Mouse (Mus musculus): ENCODE measurements at regions not wholly inside any gene's neighbourhood (a gene's known extent, or its start where the extent isn't known, plus 50 kb on each side); places are given as distances from the start of the nearest gene placed in this dataset.
A peak's percentile ranks its signal among the peaks of the same experiment; 100 is the strongest.

DNA sequence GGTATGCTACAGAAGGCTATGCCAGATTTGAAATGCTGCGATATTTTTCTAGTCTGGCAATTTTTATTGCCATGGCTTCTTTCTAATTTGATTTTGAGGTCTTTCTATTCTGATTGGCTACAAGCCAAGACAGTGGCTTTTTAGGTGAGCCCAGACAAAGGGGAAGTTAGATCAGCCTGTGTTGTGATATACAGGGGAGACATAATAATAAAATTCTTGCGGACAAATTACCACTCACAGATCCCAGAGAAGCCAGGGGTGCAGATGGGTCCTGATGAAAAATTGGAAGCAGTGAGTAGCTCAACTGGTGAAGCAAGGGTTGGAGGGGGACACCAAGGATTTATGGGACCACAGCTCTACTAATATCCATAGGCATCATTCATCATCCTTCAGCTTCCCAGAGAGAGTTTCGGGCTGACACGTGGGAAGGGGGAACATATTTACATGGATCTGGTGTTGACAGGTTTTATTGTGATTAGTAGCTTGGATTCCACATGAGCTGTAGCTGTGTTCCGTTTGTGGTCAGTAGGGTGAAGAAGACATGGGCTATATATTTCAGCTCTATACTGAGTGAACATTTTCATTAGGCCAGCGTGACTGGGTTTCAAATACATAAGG, 190.0 kb downstream of the Gm5447 start:
- no peak for DNase-seq (ENCODE audit: extremely low read depth, insufficient read length, low spot score)

DNA sequence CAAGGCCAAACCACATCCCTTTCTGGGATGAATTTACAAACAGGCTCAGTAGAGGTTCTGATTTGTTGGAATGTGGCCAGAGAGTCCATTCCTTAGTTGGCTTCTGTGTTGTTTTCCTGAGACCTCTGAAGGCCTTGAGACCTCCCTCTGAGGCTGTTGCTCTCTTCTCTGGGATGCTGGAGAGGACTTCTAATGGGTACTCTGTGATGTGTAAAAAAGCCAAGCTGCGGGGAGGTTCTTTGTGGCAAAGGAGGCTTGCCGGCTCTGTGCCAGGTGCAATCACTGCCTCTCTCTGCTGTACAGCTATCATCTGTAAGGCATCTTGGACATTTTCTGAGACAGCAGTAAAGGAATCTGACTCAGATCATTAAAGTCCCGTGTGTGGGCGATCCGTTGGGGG, 192.3 kb downstream of the Gm5447 start:
- no peak for DNase-seq (ENCODE audit: extremely low read depth, insufficient read length, low spot score)

DNA sequence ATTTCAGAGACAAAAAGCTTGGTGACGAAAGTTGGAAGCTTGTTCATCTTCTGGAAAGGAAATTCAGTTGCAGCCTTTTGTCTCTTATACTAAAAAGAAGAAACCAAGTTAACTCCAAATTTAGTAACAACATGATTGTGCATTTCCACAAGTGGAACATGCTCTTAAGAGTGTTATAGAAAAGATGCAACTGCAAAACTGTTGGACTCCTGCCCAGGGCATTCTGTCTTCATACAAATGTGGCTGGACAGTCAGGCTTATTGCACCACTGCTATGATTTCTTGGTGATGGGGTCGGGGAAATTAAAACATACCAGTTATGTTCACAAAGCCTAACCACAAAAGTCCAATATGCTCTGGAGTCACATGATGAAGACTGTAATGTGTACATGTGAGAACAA, 194.8 kb downstream of the Gm5447 start:
- no peak for DNase-seq (ENCODE audit: extremely low read depth, insufficient read length, low spot score)

DNA sequence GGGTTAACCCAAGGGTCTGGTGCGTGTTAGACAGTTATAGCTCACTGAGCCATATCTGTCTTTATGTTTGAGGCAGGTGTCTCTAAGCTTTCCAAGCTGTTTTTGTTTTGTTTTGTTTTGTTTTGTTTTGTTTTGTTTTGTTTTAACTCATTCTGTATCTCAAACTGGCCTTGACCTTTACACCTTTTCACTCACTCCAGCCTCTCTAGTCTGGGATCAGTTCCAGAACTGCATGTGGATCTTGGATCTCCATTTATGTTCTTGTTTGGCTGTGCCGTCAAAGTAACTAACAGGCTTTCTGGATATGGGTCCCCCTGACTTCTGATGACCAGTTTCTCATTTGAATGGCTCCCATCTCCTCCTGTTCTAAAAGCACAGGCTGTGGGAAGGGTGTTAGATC, 197.7 kb downstream of the Gm5447 start:
- no peak for DNase-seq (ENCODE audit: extremely low read depth, insufficient read length, low spot score)

DNA sequence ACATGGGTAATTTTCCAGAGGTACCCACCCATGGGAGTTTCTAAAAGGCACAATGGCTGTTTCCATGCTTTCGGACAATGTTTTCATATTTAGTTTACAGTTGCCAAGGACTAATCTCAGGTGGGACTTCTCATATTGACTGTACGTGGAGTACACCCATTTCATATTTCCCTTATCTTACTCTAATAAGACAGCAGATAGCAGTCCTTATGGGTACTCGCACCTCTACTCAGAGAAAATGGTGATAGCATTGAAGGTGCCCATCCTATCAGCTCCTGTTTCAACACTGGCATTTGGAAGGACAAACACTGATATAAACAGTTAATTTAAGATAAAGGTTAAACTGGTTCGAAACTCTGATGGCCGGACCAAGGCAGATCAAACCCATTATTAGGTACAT, 198.6 kb downstream of the Gm5447 start:
- DNase-seq (ENCODE audit: extremely low read depth, insufficient read length, low spot score) = no peak

DNA sequence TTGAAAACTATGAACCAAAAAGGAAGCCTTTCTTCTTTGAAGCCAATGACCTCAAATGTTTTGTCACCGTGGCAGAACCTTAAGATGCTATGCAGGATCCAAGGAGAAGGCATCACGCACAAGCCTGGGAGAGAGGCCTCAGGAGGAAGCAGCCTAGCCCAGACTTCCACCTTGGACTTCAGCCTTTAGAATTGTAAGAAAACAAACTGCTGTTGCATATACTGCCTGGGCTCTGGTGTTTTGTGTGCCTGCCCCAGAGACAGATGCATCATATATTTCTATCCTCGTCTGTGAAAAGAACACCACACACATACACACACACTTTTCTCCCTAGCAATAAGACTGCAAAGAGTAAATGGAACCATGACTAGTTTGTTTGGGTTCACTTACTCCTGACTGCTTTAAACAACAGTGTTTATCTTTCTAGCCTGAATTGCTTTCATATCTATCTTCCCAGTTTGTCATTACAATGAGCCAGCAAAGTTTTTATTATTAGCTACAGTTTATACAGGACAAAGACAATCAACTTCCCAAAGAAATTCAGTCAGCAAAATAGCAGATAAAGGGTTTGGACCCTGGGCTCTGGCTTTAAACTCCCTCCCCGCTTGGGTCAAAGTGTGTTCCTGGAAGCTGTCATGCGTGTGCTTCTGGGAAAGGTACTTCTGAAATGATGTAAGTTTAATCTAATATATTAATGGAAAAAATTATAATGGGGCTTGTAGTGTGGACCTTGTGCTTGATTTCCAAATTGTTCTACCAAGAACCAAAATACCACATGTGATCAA, 204.2 kb downstream of the Gm5447 start:
- no peak for DNase-seq (ENCODE audit: extremely low read depth, insufficient read length, low spot score)

DNA sequence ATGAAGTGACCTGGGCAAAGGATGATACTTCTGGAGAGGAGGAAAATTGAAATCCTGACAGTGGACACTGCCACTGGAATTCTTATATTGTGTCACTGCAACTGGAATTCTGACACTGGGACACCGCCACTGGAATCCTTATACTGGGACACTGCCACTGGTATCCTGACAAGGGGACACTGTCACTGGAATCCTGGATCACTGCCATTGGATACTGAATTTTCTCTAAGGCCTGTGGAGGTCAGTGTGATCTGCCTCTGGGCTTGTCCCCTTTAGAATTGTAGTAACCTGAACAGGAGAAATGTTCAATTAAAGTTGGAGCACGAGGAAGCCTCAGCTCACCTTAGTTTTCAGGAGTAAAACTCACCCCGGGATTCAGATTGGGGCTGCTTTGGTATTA, 205.0 kb downstream of the Gm5447 start:
- DNase-seq (ENCODE audit: extremely low read depth, insufficient read length, low spot score) = no peak

DNA sequence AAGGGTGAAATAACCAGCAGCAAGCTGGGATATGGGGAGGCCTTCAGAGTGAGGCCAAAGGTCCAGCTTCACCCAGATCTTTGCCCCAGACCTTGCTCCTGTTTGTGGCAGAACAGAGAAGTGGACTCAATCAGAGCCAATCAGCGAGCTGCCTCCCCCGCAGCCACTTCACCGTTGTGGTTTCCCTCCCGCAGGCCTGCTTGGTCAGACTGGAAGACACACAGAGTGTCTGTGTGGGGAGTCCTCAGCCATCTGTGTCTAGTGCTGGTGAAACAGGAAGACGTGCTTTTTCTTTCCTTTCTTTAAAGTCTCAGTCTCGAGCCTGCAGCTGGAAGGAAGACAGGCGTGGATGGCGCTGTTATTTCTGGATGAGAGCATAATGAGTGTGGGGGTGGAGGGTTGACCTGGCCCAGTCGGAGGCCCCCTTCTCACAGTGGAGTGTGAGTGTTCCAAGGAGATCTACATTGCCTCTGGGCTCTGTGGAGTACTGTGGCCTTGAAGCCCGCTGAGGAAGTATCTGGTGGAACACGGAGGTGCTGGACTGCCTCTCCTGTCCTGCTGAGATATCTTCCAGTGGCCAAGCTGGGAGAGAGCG, 205.5 kb downstream of the Gm5447 start:
- peak; percentile 6 for DNase-seq (ENCODE audit: extremely low read depth, insufficient read length, low spot score)

DNA sequence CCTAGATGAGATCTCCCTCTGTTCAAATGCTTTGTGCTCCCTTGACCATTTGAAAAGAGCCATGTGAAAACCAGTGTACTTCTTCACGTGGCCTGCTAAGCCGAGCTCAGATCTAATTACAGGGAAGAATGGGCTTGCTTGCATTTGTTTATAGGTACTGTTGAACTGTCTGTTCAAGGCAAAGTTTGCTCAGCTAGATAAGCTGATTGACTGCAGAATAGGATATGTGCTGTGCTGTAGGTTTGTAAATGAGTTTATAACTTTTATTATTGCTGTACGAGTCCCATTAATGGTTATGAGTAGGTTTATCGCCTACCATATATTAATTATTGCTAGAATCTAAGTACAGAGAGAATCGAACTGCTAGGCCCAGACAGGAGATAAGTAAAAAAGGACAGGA, 207.5 kb downstream of the Gm5447 start:
- no peak for DNase-seq (ENCODE audit: extremely low read depth, insufficient read length, low spot score)

DNA sequence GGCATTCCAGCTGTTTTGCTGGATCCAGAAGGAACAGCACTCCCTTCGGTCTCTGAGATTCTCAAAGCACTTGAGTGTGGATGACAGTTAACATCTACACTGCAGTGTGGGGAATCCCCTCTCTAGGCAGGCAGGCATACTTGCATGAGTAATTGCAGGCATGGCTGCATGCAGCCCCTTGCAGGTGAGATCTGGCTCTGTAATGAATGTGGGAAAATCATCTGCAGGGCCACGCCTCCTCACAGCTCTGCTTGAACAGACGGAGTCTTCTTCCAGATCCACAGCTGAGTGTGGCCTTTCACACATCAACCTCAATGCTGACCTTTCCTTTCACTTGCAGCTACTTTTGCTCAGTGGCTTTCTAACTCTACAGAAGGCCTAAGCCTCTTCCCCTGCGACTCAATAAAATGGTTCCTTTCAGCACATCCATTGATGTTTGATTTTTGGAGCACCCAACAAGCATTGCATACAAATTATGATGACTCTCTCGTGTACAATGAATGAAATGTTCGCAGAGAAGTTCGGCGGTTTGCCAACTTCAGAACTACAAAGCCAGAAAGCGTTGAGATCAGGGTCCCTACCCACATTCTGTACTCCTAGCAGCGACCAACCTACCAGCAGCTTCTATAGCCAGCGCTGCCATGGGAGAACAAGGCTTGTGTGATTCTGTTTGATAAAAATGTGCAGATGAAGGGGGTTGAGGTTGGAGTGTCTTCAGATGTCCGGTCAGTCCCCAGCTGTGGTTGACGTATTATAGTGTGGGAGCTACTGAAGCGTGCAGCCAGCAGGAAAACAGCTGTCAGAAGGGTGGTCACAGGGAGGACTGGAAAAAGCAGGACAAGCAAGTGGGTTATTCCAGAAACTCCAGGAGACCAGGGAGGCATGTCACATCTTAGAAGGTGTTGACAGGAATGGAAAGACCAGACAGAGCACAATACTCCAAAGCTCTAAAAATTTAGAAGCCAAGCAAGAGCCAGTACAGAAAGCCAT, 211.1 kb downstream of the Gm5447 start:
- peak; percentile 10 for DNase-seq (ENCODE audit: extremely low read depth, insufficient read length, low spot score)

DNA sequence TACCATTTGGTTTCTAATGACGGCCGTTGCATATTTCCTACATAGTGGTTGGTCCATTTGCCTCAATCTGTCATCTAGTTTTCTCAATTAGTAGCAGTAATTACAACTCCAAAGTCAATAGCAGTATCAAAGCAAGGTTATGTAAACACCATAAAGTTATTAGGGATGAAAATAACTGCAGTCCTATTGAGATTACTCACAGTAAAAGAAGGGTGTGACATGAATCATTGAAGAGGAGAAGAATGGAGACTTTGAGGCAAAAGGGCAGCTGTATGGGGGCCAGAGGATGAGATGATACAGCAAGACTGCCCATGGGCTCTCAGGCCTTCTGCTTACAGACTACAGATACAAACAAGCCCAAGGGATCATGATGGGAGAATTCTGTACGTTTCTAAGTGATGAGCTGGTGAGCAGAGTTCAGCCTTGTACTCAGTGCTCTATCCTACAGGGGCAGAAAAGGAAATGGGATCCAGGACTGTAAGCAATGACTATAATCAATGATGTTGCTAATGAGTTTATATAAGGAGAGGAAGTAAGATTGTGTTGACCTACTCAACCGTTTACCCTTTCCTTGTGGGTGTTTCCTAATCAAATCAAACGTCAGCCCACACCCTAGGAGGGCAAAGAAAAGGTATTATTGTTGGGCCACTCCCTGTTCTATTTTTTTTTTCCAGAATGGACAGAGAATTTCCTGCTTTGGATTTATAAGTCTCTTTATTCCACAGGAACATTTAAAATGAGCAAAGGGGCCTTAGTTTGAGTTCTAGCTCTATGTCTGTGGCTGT, 213.0 kb downstream of the Gm5447 start:
- DNase-seq (ENCODE audit: extremely low read depth, insufficient read length, low spot score) = no peak

DNA sequence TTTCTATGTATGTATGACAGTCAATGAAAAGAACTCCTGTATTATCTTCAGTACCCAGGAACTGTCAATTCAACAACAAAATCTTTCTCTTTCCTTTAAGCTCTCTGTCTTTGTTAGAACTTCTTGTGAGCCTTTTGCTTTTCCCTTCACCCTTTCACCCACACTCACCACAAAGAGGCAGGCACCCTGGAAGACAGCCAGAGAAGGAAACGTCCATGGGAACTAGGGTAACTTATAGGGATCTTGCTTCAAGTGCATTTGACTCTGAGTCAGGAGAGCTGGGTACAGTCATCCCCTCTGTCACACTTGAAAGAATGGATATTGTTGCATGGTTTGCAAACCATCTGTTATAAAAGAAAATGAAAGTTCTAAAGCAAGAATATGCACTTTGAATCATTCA, 215.1 kb downstream of the Gm5447 start:
- peak; percentile 5 for DNase-seq (ENCODE audit: extremely low read depth, insufficient read length, low spot score)

DNA sequence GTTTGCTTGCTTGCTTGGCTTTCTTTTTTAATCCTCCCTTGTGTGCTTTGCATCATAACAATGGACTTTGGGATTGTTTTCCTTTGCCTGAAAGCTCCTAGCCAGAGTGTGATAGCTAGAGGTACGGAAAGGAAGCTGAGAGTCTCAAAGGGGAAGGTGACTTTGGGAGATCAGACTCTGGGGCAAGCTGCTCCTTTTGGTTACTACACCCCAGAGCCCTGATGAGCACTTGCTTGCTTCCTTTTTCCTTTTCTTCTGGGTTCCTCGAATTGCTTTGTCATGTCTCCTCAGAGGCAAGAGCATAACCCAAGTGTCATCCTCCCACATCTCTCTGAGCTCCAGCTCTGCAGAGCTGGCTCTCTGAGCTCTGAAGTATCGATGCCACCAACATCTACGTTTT, 216.0 kb downstream of the Gm5447 start:
- no peak for DNase-seq (ENCODE audit: extremely low read depth, insufficient read length, low spot score)

DNA sequence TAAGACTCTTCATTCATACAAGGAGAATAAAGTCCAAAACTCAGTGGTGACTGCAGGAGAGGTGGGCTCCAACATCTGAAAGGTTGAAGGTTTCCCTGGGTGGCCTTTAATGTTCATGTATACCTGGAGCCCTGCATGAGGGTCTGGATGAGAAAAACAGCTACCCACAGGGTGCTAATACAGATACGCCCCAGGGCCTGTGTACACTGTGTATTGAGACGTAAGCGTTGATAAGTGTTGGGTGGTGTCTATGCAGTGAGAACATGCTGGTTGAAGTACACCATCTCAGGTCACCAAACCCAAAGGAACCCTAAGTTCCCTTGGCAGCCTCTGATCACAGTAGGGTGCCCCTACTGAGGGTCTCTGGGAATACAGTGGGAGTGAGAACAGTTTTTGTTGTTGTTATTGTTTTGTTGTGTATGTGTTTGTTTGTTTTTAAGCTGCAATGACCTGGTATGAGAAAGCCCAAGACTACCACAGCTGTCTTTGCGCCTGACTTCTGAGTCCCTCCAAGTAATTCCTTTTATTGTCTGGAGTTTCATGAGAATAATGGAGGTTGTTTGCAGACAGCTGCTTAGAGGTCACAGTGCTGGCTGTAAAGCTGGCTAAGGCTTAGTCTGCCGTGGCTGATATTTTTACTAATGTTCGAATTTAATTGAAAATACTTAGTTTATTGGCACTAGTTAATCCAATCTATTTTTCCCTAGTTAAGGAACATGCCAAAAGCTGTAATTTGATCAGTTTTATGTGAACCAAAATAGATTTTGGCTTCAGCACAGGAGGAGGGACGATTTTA, 217.5 kb downstream of the Gm5447 start:
- no peak for DNase-seq (ENCODE audit: extremely low read depth, insufficient read length, low spot score)

DNA sequence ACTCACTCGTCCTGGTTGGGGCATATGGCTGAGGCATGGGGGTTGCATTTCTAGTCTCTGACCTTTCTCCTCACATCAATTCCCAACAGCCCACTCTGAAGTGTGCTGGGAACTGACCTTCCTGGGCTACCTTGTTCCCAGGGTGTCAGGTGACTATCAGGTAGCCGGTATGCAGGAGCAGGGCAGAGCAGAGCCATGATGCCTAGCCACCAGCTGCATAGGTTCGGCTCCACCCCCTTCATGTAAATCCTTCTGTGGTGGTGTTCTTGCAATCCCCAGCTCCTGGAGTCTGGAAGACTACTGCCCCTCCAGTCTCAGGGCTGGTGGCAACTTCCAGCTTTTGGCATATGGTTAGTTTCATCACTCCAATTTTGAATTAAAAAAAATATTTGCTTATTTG, 221.0 kb downstream of the Gm5447 start:
- DNase-seq (ENCODE audit: extremely low read depth, insufficient read length, low spot score) = no peak

DNA sequence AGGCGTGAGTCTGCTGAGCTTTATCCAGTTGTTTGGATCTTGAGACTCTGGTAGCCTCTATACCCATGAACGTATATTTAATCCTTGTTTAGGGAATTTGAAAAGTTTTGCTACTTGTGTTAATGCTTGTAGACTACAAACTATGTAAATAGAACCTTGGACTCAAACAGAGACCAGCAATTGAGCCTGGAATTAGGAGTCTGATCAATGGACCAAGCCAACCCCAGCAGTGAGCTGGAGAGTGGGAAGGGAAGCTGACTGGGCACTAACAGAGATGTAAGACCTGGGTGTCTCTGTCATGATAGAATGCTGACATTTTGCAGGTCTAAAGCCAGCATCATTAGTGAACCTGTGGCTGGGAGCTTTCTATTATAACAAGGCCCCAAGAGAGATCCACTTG, 222.5 kb downstream of the Gm5447 start:
- no peak for DNase-seq (ENCODE audit: extremely low read depth, insufficient read length, low spot score)

DNA sequence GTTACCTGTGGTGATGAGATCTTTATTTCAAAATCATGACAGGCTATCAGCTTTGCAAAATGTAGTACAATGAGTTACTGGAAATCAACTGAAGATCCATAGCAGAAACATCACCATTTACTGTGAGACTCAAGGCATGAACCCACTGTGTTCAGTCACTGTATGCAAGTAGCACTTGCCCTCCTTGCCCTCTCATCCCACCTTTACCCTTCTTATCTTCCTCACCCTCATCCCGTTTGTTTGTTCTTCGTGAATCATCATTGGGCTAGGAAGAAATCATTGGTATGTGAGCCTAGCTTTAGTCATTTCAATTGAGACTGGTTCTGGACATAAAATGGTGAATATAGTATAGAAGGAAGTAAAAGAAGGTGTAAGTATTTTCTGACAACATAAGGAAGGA, 223.6 kb downstream of the Gm5447 start:
- no peak for DNase-seq (ENCODE audit: extremely low read depth, insufficient read length, low spot score)

DNA sequence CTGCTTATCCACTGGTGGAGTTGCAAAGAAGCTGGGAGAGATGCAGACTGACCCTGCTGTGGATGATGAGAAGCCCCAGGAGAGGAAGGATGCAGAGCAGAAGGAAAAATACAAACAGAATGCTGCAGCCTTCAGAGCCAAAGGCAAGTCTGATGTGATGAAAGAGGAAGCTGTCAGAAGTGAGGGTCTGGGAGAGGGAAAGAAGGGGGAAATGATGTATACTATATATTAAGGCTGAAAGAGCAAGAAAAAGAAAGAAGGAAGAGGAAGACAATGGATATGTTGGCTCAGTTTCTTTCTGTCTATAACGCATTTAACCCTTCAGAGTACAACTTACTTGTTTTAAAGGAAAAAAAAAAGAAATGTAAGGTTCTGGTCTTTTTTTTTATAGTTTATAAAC, 225.4 kb downstream of the Gm5447 start:
- DNase-seq (ENCODE audit: extremely low read depth, insufficient read length, low spot score) = no peak

DNA sequence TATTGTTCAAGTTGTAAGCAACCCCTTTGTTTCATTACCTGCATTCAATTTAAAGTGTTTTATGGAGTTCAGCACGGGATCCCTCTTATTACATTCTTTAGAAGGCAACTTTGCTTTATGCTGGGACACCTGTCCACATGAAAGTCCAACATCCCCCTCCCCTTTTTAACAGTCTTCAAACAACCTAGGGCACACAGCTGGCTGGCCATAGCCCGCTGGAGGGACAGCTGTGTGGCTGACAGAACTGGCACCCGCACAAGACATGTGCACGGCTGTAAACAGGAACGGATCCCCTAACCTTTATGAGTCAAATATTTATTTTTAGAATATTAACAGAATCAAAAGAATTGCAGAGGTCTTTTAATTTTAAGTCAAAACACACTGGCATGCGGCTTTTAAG, 230.1 kb downstream of the Gm5447 start:
- DNase-seq (ENCODE audit: extremely low read depth, insufficient read length, low spot score) = no peak
